Mouse (Mus musculus) spleen, adult 2 months (tissue): ENCODE results near the gene Vav2.

Source experiments
- CTCF ChIP-seq: fragments of 200-500 bp; IDR thresholded peaks from 2 replicates; pipeline ENCODE4 v1.5.1; 2011; ENCODE audit warnings: mild to moderate bottlenecking, inconsistent platforms; ENCODE audit not compliant: insufficient read depth, insufficient read length, insufficient replicate concordance; ENCODE audit errors: extremely low read depth
- POLR2A ChIP-seq: fragments of 200-500 bp; IDR thresholded peaks from 2 replicates; pipeline ENCODE4 v1.6.1; 2011; ENCODE audit warnings: low read depth, low read length, inconsistent platforms

- TF ChIP-seq CTCF (no peak), POLR2A (no peak)
Measured at GRCm38 (mm10) chr2:27223012-27223421, 203.8 kb downstream of the Vav2 start.
